Mouse (Mus musculus) frontal cortex, postnatal 25 days (tissue): ENCODE measurements around the gene Fscn2.

Experiments
- DNase-seq, 2 experiments: peaks; one replicate each; pipeline ENCODE4 v3.0.0; 2022; ENCODE audit warnings: low spot score in 2 of 2

Fscn2 gene

GRCm38 (mm10) chr11:120357791-120358401 lies 3.4 kb upstream of the Fscn2 start:
- DNase-seq, result peak in 1 of 2 experiments; percentile 59

- no peak for DNase-seq
Measured at GRCm38 (mm10) chr11:120359391-120359790, 1.9 kb upstream of the Fscn2 start.

GRCm38 (mm10) chr11:120360062-120360461 lies 1.3 kb upstream of the Fscn2 start:
- DNase-seq, result no peak

GRCm38 (mm10) chr11:120360755-120361154 lies 579 bp upstream of the Fscn2 start:
- DNase-seq, result no peak

GRCm38 (mm10) chr11:120362891-120363290 lies 1.6 kb downstream of the Fscn2 start:
- DNase-seq, result no peak

- DNase-seq, result no peak
Measured at GRCm38 (mm10) chr11:120366443-120367027, 5.2 kb downstream of the Fscn2 start.

- no peak for DNase-seq
Measured at GRCm38 (mm10) chr11:120369656-120370055, 8.3 kb downstream of the Fscn2 start.

GRCm38 (mm10) chr11:120373025-120373424 lies 11.7 kb downstream of the Fscn2 start:
- DNase-seq, result no peak

GRCm38 (mm10) chr11:120373820-120374586 lies 12.7 kb downstream of the Fscn2 start:
- DNase-seq, result no peak

- DNase-seq, result no peak
Measured at GRCm38 (mm10) chr11:120375324-120375723, 14.0 kb downstream of the Fscn2 start.

- DNase-seq, result no peak
Measured at GRCm38 (mm10) chr11:120376302-120377160, 15.2 kb downstream of the Fscn2 start.

- DNase-seq, result no peak
Measured at GRCm38 (mm10) chr11:120377337-120377736, 16.0 kb downstream of the Fscn2 start.

GRCm38 (mm10) chr11:120378031-120378610 lies 16.8 kb downstream of the Fscn2 start:
- no peak for DNase-seq

GRCm38 (mm10) chr11:120378611-120379540 lies 17.5 kb downstream of the Fscn2 start, which contains the start of gene Faap100:
TSS of gene Faap100 (minus strand) at chr11:120378764.
- DNase-seq, result peak; percentile 62 to 75

- no peak for DNase-seq
Measured at GRCm38 (mm10) chr11:120380271-120380670, 18.9 kb downstream of the Fscn2 start.

- DNase-seq, result no peak
Measured at GRCm38 (mm10) chr11:120381157-120381556, 19.8 kb downstream of the Fscn2 start.

GRCm38 (mm10) chr11:120382509-120382908 lies 21.2 kb downstream of the Fscn2 start:
- peak in 1 of 2 experiments; percentile 20 for DNase-seq

GRCm38 (mm10) chr11:120386632-120387031 lies 25.3 kb downstream of the Fscn2 start:
- no peak for DNase-seq

GRCm38 (mm10) chr11:120387157-120387556 lies 25.8 kb downstream of the Fscn2 start:
- no peak for DNase-seq

GRCm38 (mm10) chr11:120388580-120388979 lies 27.2 kb downstream of the Fscn2 start:
- DNase-seq, result no peak
